Mouse (Mus musculus): Measurements from ENCODE around the gene Tuba1a.

DNA sequence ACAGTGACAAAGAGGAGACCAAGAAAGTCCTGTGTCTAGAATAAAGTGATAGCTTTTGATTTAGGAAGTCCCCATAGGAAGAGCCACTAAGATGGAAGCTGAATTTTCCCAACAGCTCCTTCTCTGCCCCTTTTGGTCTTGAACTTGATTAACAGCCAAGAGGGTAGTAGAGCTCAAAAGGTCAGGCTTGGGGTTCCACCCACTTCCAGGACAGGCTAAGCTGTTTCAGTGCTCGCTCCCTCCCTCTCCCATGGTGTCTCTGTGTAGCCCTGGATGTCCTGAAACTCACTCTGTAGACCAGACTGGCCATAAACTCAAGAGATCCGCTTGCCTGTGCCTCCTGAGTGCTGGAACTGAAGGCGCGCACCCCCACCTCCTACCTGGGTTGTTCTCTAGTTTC lies 37.5 kb downstream of the Tuba1a start:
- no peak for TF ChIP-seq CTCF (IDR thresholded peaks at IDR 0.05; ENCODE audit: borderline replicate concordance, insufficient read depth, low read length)
- no peak for TF ChIP-seq POLR2A (IDR thresholded peaks at IDR 0.05; ENCODE audit: low read depth, low read length)
